Mouse (Mus musculus) thymus, postnatal 10 days (tissue): ENCODE data around the gene Med25.
A peak's percentile ranks its signal among the peaks of the same experiment; 100 is the strongest.

Experiments used
- DNase-seq, 2 experiments: peaks; one replicate each; pipeline ENCODE4 v3.0.0; 2021; ENCODE audit warnings: low spot score in 2 of 2

Gene Med25

GRCm38 (mm10) chr7:44863982-44864494 is 28.5 kb downstream of the Med25 start:
- DNase-seq, result no peak

DNA sequence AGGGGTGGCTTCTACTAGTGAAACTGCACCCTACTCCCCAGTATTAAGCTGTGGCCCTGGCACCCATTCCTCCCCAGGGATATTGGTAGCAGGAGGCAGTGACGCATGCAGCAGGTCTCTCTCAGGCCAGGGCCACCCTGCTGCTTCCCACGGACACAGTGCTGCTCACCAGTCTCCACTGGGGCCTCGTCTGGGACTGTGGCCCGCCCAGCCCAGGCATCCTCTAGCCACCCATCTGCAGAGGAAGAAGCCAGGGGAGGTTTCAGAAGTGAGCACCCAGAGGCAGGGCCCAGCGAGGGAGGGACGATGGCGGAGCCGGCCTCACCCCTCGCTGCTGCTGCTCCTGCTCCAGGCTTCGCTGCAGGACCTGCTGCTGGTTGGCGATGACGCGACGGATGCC is 29.3 kb downstream of the Med25 start:
- DNase-seq, result no peak

DNA sequence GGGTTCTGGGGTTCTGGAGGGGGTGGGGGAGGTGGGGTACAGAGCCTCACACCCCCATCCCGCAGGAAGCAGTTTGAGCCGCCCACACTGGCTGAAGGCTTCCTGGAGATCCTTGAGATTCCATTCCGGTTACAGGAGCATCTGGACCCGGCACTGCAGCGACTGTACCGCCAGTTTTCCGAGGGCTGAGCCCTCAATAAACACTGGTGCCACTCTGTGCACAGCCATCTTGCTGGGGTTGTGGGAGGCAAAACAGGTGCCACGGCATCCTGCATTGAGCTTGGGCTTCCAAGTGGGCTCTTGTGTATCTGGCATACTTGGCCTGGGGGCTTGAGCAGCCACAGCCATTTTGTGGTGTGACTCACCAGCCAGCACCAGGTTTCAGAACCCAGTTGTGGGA is 30.1 kb downstream of the Med25 start:
- DNase-seq, result no peak

- no peak for DNase-seq
These were observed 31.1 kb downstream of the Med25 start for GRCm38 (mm10) chr7:44861429-44861816.

DNA sequence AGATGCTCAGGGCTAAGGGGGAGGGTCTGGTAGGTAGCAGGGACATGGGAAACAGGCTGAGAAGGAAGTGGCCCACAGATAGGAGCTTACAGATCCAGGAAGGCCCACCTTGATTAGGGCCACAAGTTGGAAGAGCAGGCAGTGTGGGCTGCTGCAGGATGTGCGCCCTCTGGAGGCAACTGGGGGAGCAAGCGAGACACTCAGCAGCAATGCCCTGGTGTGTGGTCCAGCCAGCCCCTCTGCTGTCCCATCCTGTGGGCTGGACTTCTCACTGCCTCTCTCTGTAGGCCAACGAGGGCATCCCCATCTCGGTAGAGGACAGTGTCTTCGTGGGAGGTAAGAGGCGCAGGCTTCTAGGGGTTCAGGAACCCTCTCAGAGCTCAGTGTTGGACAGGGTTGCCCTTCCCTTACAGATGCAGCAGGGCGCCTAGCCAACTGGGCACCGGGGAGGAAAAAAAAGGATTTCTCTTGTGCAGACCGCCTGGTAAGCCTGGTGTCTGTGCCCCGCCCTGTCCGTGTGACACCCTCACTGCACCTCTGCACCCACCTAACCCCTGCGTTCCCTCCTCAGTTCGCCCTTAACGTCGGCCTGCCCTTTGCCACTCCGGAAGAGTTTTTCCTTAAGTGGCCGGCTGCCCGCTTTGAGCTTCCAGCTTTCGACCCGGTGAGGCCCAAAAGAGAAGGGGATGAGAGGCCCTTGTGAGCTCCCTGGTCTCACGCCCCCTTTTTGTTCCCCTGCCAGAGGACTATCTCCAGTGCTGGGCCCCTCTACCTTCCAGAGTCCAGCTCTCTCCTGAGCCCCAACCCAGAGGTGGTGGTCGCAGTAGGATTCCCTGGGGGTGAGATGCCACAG is 31.7 kb downstream of the Med25 start:
- peak in 1 of 2 experiments; percentile 75 for DNase-seq

DNA sequence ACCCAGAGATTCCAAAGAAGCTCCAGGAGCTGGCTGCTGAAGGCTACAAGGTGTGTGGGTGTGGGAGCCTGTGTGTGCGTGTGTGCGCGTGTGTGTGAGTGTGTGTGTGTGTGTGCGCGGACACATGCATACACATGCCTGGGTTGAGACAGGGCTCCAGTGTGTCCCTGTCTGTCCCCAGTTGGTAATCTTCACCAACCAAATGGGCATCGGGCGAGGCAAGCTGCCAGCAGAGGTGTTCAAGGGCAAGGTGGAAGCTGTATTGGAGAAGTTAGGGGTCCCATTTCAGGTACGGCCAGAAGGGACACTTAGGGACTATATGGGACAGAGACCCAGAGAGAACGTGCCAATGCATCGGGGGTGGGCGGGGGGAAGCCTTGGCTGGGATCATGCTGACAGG is 32.6 kb downstream of the Med25 start:
- no peak for DNase-seq

DNA sequence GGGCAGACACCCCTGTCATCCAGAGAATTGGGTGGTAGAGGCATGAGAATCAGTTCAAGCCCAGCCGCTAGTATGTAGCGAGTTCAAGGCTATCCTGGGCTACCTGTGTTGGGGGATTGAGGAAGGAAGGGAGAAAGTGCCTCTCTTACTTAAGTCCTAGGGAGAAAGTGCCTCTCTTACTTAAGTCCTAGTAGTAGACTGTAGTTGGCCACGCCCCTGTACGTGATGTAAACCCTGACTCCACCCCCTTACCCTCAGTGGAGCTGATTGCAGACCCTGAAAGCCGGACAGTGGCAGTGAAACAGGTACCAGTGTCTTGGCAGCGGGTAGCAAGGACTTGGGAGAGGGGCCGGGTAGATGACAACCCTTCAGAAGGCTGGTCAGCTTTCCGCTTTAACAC is 34.6 kb downstream of the Med25 start:
- peak in 1 of 2 experiments; percentile 48 for DNase-seq

- DNase-seq, result peak; percentile 80 to 84
These were observed 35.4 kb downstream of the Med25 start, which contains the start of gene Pnkp for GRCm38 (mm10) chr7:44857042-44857552. Gene Pnkp (plus strand): TSS chr7:44857139.

GRCm38 (mm10) chr7:44856265-44856916 is 36.1 kb downstream of the Med25 start:
- DNase-seq, result peak in 1 of 2 experiments; percentile 48

GRCm38 (mm10) chr7:44855036-44855435 is 37.5 kb downstream of the Med25 start:
- no peak for DNase-seq

- DNase-seq, result peak; percentile 73 to 75
These were observed 38.0 kb downstream of the Med25 start for GRCm38 (mm10) chr7:44854356-44855031.

DNA sequence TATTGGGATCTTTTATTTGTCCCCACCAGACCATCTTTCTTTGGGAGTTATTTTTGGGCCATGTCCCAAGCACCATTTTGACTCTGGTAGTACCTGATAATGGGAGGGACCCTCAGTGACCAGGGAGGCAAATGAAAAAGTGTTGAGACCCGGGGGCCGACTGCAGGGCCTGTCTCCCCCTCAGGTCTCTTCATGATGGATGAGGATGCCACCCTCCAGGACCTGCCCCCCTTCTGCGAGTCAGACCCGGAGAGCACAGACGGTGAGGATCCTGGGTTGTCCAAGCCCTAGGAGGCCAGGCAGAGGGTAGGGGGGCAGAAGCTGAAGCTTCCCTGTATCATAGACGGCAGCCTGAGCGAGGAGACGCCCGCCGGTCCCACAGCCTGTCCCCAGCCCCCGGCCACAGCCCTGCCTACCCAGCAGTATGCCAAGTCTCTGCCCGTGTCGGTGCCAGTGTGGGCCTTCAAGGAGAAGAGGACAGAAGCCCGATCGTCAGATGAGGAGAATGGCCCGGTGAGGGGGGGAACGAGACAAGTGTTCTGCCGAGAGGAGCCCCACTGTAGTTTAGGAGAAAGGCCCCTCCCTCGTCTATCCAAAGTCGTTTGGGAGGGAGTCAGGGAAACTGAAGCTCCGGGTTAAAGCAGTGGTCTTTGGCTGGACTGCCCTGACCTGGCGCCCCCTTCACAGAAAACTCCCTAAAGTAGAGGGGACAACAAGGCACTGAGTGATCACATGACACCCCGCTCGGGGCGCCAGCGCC is 38.7 kb downstream of the Med25 start:
- DNase-seq, result no peak

GRCm38 (mm10) chr7:44853065-44853464 is 39.4 kb downstream of the Med25 start:
- DNase-seq, result no peak

DNA sequence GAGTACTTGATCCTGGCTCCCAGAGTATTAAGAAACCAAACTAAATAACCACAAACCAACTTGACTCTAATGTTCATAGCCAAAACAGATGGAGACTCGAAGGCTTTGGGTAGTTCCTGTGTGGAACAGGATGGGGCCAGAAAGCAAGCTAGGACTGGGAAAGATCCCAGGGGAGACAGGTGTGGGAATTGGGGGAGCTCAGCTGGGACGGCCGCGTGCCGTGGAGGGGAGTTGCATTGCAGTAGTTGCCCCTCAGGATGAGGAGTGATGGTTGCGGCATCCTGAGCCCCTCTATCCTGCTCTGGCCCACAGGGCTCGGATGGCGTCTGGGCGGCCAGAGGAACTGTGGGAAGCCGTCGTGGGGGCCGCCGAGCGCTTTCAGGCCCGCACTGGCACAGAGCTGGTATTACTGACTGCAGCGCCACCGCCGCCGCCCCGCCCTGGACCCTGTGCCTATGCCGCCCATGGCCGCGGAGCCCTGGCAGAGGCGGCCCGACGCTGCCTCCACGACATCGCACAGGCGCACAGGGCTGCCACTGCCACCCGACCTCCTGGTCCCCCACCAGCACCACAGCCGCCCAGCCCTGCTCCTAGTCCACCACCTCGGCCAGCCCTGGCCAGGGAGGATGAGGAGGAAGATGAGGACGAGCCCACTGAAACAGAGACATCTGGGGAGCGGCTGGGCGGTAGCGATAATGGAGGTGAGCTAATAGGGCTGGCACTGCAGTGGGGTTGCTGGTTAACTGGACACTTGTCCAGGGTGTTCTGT is 40.1 kb downstream of the Med25 start:
- DNase-seq, result no peak

DNA sequence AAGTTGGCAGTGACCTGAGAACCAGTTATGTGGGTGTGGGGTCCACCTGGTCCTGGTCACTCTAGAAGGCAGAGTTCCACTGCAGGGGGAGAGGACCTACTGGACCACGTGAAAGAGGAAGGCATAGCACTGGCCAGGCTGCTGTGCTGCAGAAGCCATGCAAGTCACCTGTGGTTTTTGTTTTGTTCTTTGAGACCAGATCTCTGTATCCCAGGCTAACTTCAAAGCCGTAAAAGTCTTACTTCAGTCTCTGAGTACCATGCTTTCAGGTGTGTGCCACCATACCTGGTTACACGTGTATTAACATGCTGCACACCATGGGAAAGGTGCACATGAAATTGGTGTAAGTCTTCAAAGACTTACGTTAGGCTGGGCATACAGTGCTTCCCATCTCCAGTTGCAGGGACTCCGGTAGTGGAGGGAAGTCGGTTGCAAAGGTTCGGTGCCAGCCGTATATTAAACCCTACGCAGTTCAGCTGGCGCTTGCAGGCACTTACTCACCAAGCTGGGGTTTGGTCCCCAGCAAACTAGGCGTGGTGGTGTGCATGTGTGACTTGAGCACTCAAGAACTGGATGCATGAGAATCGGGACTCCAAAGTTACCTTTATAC is 40.8 kb downstream of the Med25 start:
- DNase-seq, result no peak

DNA sequence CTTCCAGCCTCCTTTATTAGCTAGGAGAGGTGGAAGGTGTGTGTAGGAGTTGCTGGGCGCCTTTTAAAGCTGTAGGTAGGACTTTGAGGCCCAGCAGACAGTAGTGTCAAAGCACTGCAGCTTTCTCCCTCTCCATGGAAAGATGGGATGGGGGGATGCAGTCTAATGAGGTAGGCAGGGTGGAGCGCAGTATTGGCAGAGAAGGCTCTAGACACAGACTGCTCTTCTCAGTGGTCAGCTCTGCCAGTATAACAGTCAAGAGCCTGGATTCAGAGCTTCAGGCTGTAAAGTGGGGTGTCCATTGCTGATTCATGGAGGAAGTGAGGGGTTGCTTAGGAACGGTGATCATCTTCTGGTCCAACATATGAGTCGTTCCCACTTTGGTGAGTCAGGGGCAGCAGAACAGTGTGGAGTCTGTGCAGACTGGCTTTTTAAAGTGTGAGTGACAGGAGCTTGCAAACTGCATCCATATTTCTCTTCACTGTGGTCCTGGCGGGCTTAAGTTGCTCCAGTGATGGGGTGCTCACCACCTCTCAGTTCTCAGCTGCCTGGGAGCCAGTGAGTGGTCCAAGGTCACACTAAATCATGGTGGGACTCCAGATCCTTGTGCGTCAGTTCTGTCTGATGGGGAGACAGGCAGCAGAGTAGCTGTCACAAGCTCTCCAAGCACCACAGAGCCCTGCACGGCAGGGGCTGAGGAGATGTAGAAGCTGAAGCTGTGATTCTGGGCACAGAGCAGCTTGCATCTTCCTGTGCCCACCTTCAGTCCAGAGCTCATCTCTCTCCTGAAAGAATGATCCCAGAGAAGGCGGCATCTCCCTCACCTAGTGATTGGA is 41.5 kb downstream of the Med25 start:
- DNase-seq, result no peak

DNA sequence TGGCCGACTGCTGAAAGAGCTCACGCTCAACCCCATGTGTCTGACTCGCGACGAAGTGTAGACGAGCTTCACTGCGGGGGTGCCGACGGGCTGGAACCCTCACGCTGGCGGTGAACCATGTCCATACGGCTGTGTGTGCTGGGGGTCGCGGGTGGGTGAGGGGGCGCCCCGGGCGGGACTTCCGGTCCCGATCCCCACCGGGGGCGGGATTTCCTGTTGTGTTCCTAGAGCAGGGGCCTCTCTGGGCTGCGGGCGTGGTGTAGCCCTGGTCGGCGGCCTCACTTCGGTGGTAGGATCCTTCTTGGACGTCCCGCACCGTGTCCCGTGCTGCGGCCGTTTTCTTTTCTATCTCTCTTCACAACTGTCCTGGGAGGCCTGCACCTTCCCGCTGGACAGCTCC is 42.4 kb downstream of the Med25 start:
- DNase-seq, result peak; percentile 78 to 82

DNA sequence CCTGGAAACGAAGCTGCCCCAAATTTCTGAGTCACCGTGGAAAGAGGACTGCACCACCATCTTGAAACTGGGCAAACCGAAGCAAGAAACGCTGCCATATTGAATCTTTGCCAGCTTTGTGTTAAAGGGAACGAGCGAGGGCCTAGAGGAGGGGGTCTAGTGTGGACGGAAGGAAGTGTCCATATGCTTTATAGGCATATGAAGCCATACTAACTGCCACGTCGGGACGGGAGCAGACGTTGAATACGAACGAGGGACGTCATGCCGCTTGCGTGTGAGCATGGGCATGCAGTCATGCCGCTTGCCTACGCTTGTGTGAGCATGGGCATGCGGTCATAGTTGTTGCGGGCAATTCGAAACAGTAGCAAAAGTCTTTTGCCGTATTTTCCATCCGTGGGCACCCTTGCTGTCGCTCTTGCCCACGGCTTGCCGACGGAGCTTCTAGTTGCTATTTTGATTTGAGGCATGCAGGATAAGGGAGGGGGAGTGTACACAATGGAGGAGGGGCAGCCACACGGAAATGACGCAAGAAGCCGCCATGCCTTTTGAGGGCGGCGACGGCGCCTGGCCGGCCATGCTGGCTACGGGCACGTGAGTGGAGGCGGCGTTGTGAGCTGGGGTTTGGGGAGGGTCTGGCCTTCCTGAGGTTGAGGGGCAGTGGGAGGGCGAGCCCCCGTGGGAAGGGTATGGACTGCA is 42.9 kb downstream of the Med25 start:
- DNase-seq, result peak; percentile 84 to 89
